Mouse (Mus musculus): ENCODE results near the gene Rbm33. TPM values are rescaled to one million over a fixed set of nuclear protein-coding genes. Genes with fewer than 3 reads are reported as not detected.

Gene Rbm33
- 27.5 and 34.6 TPM in 2 replicates for polyA plus RNA-seq (2012; rRNA removed; ENCODE audit: low replicate concordance)

GRCm38 (mm10) chr5:28316722-28317245 lies at the start of gene Rbm33:
Rbm33 (plus strand) TSS chr5:28317121.

GRCm38 (mm10) chr5:28466760-28467306 lies 149.9 kb downstream of the Rbm33 start, which contains the start of gene Shh:
Shh (minus strand) TSS chr5:28467256.

Other genes with a start within 250 kb of the Rbm33 start
- 262 and 371 TPM in 2 replicates for gene Insig1, start 245.8 kb upstream of the Rbm33 start, polyA plus RNA-seq (2012; rRNA removed; ENCODE audit: low replicate concordance)
- 0.05 and 0.06 TPM in 2 replicates for gene En2, start 151.4 kb upstream of the Rbm33 start, polyA plus RNA-seq (2012; rRNA removed; ENCODE audit: low replicate concordance)
- gene Cnpy1, start 71.3 kb upstream of the Rbm33 start, polyA plus RNA-seq (2012; rRNA removed; ENCODE audit: low replicate concordance): not detected in 2 replicates
- gene Shh, start 150.1 kb downstream of the Rbm33 start, polyA plus RNA-seq (2012; rRNA removed; ENCODE audit: low replicate concordance): not detected in 2 replicates